Mouse (Mus musculus) ES-E14 (cell line): ENCODE results near the gene E2f7. TPM values are rescaled to one million over a fixed set of nuclear protein-coding genes. Genes with fewer than 3 reads are reported as not detected.

Experiments
- DNase-seq: peaks from one replicate; pipeline ENCODE4 v3.0.0-alpha.2; 2013; ENCODE audit warnings: low read depth, low spot score
- H3K27ac ChIP-seq: 2 replicates; pipeline ENCODE4 v1.5.1; 2012; ENCODE audit warnings: low read depth, mild to moderate bottlenecking, low read length, moderate library complexity, mixed read lengths; ENCODE audit not compliant: poor library complexity, insufficient read depth, severe bottlenecking
- H3K36me3 ChIP-seq: 2 replicates; pipeline ENCODE4 v1.6.1; 2012; ENCODE audit warnings: mild to moderate bottlenecking, low read length, moderate library complexity, mixed read lengths; ENCODE audit not compliant: control insufficient read depth, poor library complexity, insufficient read depth, severe bottlenecking
- H3K4me1 ChIP-seq, 2 experiments: fragments of 150-350 bp in 1 of 2; sonication (generic) in 1 of 2; 2 replicates each; pipeline ENCODE4 v1.6.1; 2012; ENCODE audit warnings: low read length in 2 of 2, mild to moderate bottlenecking in 1 of 2, mixed read lengths in 1 of 2; ENCODE audit not compliant: control insufficient read depth in 2 of 2, insufficient read depth in 2 of 2, poor library complexity in 1 of 2
- H3K4me3 ChIP-seq, 2 experiments: fragments of 150-350 bp in 1 of 2; sonication (generic) in 1 of 2; 2 replicates each; pipeline ENCODE4 v1.5.1; 2012; ENCODE audit warnings: low read length in 2 of 2, low read depth in 1 of 2, mild to moderate bottlenecking in 1 of 2, mixed read lengths in 1 of 2; ENCODE audit not compliant: insufficient read depth in 1 of 2, poor library complexity in 1 of 2, severe bottlenecking in 1 of 2
- H3K9ac ChIP-seq: 2 replicates; pipeline ENCODE4 v1.6.1; 2012; ENCODE audit warnings: low read depth, mild to moderate bottlenecking, low read length, mixed read lengths; ENCODE audit not compliant: poor library complexity, insufficient read depth, severe bottlenecking
- H3K9me3 ChIP-seq: fragments of 150-350 bp; sonication (generic); 2 replicates; pipeline ENCODE4 v1.6.1; 2012; ENCODE audit warnings: low read depth, mild to moderate bottlenecking, low read length; ENCODE audit not compliant: control insufficient read depth, insufficient read depth
- CHD2 ChIP-seq: IDR thresholded peaks from 2 replicates; pipeline ENCODE4 v1.6.1; 2014; ENCODE audit warnings: mild to moderate bottlenecking, low read depth, low read length, inconsistent platforms
- HCFC1 ChIP-seq: IDR thresholded peaks from 2 replicates; pipeline ENCODE4 v1.6.1; 2012; ENCODE audit warnings: low read length, inconsistent platforms, borderline replicate concordance; ENCODE audit not compliant: insufficient read depth
- MAFK ChIP-seq: IDR thresholded peaks from 2 replicates; pipeline ENCODE4 v1.6.1; 2014; ENCODE audit warnings: mild to moderate bottlenecking, low read depth, low read length, inconsistent platforms; ENCODE audit not compliant: insufficient read depth
- ZC3H11A ChIP-seq: IDR thresholded peaks from 2 replicates; pipeline ENCODE4 v1.6.1; 2012; ENCODE audit warnings: low read depth, mild to moderate bottlenecking, inconsistent platforms, low read length, borderline replicate concordance
- ZNF384 ChIP-seq: IDR thresholded peaks from 2 replicates; pipeline ENCODE4 v1.6.1; 2012; ENCODE audit warnings: low read depth, low read length, inconsistent platforms
- in situ Hi-C, 2 experiments: fragments of 600-800 bp; cut with MboI; formaldehyde crosslinking; loops; one replicate each; pipeline ENCODE4 v1.15.1; 2025; ENCODE audit warnings: low sequenced_read_pairs in 2 of 2, inconsistent platforms in 1 of 2; ENCODE audit not compliant: unreplicated experiment in 2 of 2
- total RNA-seq: library from RNA; depleted of rRNA; stranded (reverse); fragments of 300-350 nt; gene quantifications from 2 replicates; pipeline ENCODE4 v1.2.3, GENCODE M21; 2012

The E2f7 gene
- total RNA-seq, 1 experiment = 15.6 TPM

- no peak for TF ChIP-seq ZNF384
- Histone ChIP-seq H3K9me3 (no peaks in the 10 kb centered on the region), H3K4me1 (peaks cover 0 to 6% of the 10 kb centered on the region in 2 experiments; a peak in 1 of 4 replicates), H3K9ac (no peak overlapping the region), H3K27ac (no peak overlapping the region), H3K4me3 (peak overlapping the region in 1 of 2 experiments; percentile 98; a peak in 2 of 4 replicates), H3K36me3 (peaks cover 5% of the 10 kb centered on the region)
- no peak for DNase-seq
- in situ Hi-C loops = no loop called here
Measured at GRCm38 (mm10) chr10:110744120-110744519, 1.1 kb upstream of the E2f7 start.

GRCm38 (mm10) chr10:110745640-110746032, 397 bp downstream of the E2f7 start:
- TF ChIP-seq HCFC1 (peak; percentile 5; the same call in 1 of the 2 replicates), ZC3H11A (no peak)
- Histone ChIP-seq H3K9me3 (no peaks in the 10 kb centered on the region), H3K36me3 (peaks cover 11% of the 10 kb centered on the region), H3K4me3 (peak overlapping the region; percentile 96 to 98), H3K27ac (peak overlapping the region; percentile 67; the same call in 1 of the 2 replicates), H3K4me1 (peaks cover 0 to 10% of the 10 kb centered on the region in 2 experiments; a peak in 2 of 4 replicates), H3K9ac (peak overlapping the region; percentile 96)
- no peak for DNase-seq
- in situ Hi-C loops = no loop called here

GRCm38 (mm10) chr10:110749081-110749480, 3.8 kb downstream of the E2f7 start:
- Histone ChIP-seq H3K4me1 (peaks cover 0 to 8% of the 10 kb centered on the region in 2 experiments; a peak in 2 of 4 replicates), H3K4me3 (no peak overlapping the region), H3K36me3 (peaks cover 28% of the 10 kb centered on the region), H3K27ac (no peak overlapping the region), H3K9me3 (no peaks in the 10 kb centered on the region), H3K9ac (no peak overlapping the region)
- TF ChIP-seq MAFK (no peak), HCFC1 (no peak), CHD2 (no peak), ZNF384 (no peak), ZC3H11A (no peak)
- DNase-seq = no peak
- in situ Hi-C loops = no loop called here

DNA sequence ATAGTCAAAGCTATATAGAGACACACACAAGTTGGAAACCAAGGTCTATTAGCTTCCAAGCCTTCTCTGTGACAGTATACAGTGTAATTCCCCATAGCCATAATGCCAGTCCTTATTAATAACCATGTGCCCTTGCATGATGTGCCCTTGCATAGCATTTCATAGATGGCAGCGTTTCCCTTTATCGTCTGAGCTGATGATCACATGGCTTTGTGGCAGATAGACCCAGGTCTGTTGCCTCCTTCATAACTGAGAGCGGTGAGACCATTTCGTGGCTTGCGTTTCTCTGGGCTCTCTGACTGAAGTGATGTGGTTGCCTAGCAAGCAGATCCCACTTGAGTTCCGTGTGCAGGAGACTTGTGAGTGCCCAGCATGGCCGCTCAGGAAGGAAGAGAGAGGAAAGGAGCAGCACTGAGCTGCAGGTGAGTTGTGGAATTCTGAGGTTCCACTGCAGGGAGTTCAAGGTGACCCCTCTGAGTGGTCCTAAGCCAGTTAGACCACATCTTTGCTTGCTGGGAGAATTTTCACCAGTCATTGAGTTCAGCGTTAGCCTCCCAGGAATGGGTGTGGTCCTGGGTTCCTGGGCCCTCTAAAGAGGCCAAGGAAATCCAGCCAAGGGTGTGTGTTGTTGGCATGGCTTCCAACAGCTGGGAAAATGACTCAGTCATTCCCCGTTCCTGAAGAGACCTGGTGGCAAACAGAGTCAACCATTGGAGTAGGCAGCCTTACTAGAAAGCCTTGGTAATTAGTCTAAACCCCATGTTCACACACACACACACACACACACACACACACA, 4.5 kb downstream of the E2f7 start:
- no peak overlapping the region for H3K4me3 ChIP-seq
- no peaks in the 10 kb centered on the region for H3K9me3 ChIP-seq
- peaks cover 0 to 6% of the 10 kb centered on the region in 2 experiments; a peak in 2 of 4 replicates for H3K4me1 ChIP-seq
- H3K36me3 ChIP-seq = peaks cover 33% of the 10 kb centered on the region
- DNase-seq = no peak
- no peak overlapping the region for H3K9ac ChIP-seq
- no peak for TF ChIP-seq CHD2
- no peak for TF ChIP-seq ZNF384
- TF ChIP-seq MAFK = no peak
- TF ChIP-seq ZC3H11A = no peak
- no peak for TF ChIP-seq HCFC1
- no peak overlapping the region for H3K27ac ChIP-seq
- in situ Hi-C loops = no loop called here
